16 mouse cellular contexts compared by ENCODE assay signal in the genomic region with DNA sequence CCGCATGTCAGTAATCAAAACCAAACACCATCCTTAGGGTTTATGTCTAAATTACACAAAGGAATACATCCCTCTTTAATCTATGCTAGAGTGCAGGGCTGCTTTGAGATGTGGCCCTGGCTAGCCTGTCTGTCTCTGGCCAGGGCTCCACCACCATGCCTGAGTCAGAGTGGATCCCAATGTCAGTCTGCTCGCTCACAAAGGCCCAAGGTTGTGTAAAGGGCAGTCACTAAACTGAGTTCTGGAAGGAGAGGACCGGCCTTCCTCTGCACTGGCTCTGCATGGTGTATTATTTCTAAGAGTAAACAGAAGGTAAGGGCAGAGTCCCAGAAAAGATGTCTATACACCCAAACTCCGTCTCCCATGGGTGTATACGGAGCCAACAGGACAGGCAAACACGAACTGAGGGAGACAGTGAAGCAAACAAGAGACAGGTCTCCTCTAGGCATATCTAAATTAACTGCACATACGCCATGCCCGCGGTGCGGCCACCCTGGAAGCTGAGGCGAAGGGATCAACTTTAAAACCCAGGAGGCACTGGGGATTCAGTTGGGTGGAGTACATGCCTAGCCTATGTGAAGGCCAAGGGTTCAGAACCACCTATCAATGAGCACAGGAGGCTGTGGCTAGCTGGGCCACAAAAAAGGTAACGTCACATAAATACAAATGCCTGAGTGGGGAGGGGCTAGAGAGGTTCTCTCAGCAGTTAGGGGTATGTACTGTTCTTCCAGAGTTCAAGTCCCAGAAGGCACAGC. TPM values are rescaled to one million over a fixed set of nuclear protein-coding genes. Genes with fewer than 3 reads are reported as not detected.
DNase-seq lines count a peak whose midpoint lies in the region; ATAC-seq and TF ChIP-seq lines count a peak whose summit lies in the region.
"Had no signal": no experiment of that assay in that cellular context is flagged by ENCODE, and none has a peak within 500 bp of the region (broad histone marks: within the 10 kb centered on the region; RNA-seq: fewer than 3 reads in every experiment).

No protein-coding gene starts in this region.

- H3K27me3 ChIP-seq in forebrain, embryonic 10.5 days (ENCODE audit: poor library complexity, severe bottlenecking) = no peaks in the 10 kb centered on the region
- H3K27me3 ChIP-seq in forebrain, embryonic 15.5 days = no peaks in the 10 kb centered on the region
- no peaks in the 10 kb centered on the region for H3K27me3 ChIP-seq in limb, embryonic 10.5 days (ENCODE audit: low read depth, poor library complexity, severe bottlenecking)
- H3K27me3 ChIP-seq in stomach, postnatal 0 days (ENCODE audit: control insufficient read depth, insufficient read depth, low read length) = no peaks in the 10 kb centered on the region
- H3K27me3 ChIP-seq: forebrain, embryonic 12.5 days; midbrain, embryonic 12.5 days had no signal

- H3K27ac ChIP-seq in forebrain, embryonic 10.5 days = peak overlapping the region; percentile 31; the same call in 1 of the 2 replicates
- H3K27ac ChIP-seq in forebrain, embryonic 15.5 days (replicated peaks) = no peak overlapping the region
- H3K27ac ChIP-seq in left cerebral cortex, adult 2 months = peak overlapping the region; percentile 68
- H3K27ac ChIP-seq in limb, embryonic 10.5 days = peak overlapping the region; percentile 68
- H3K27ac ChIP-seq in stomach, postnatal 0 days (replicated peaks) = 0 out of 2 replicates have a peak overlapping the region, but pooled peaks have one; percentile 45
- H3K27ac ChIP-seq: forebrain, embryonic 12.5 days; hindbrain, embryonic 10.5 days; midbrain, embryonic 12.5 days had no signal

- 83% methylated on average over 12 of the region's 12 CpGs for WGBS in forebrain, embryonic 10.5 days
- 92% methylated on average over 12 of the region's 12 CpGs for WGBS in forebrain, embryonic 15.5 days
- WGBS in limb, embryonic 10.5 days = 77% methylated on average over 12 of the region's 12 CpGs
- WGBS in stomach, postnatal 0 days = 61% methylated on average over 12 of the region's 12 CpGs

- no peak for TF ChIP-seq EP300 in stomach, postnatal 0 days (optimal IDR thresholded peaks at IDR 0.05)

- H3K4me1 ChIP-seq in forebrain, embryonic 10.5 days = peaks cover 49% of the 10 kb centered on the region
- H3K4me1 ChIP-seq in forebrain, embryonic 15.5 days = peaks cover 22% of the 10 kb centered on the region
- H3K4me1 ChIP-seq in limb, embryonic 10.5 days = peaks cover 54% of the 10 kb centered on the region
- 0 out of 2 replicates have a peak, but pooled peaks cover 1% of the 10 kb centered on the region for H3K4me1 ChIP-seq in stomach, postnatal 0 days (replicated peaks; ENCODE audit: control insufficient read depth, insufficient read depth)

- peaks cover 75% of the 10 kb centered on the region for H3K36me3 ChIP-seq in forebrain, embryonic 10.5 days (replicated peaks)
- peaks cover 16% of the 10 kb centered on the region for H3K36me3 ChIP-seq in forebrain, embryonic 15.5 days
- peaks cover 66% of the 10 kb centered on the region for H3K36me3 ChIP-seq in limb, embryonic 10.5 days
- 0 out of 2 replicates have a peak, but pooled peaks cover 3% of the 10 kb centered on the region for H3K36me3 ChIP-seq in stomach, postnatal 0 days (ENCODE audit: control insufficient read depth, insufficient read depth, low read length)

- no peak overlapping the region for H3K4me2 ChIP-seq in forebrain, embryonic 15.5 days (replicated peaks)
- H3K4me2 ChIP-seq in stomach, postnatal 0 days (replicated peaks; ENCODE audit: low read depth) = no peak overlapping the region
- H3K4me2 ChIP-seq: forebrain, embryonic 12.5 days; midbrain, embryonic 12.5 days had no signal

- DNase-seq in forebrain, embryonic 10.5 days (ENCODE audit: extremely low spot score, low spot score) = no peak
- no peak for DNase-seq in left cerebral cortex, adult 2 months (ENCODE audit: extremely low spot score in 1 of 2, low spot score in 2 of 2)
- no peak for DNase-seq in left cerebral cortex, postnatal 10 days (ENCODE audit: extremely low spot score in 1 of 2, low spot score in 2 of 2)
- no peak for DNase-seq in limb, embryonic 10.5 days (ENCODE audit: low spot score)
- no peak for DNase-seq in stomach, postnatal 0 days (ENCODE audit: low spot score)
- no peak for DNase-seq in right cerebral cortex, postnatal 36 days (ENCODE audit: low spot score in 2 of 2)
- DNase-seq in embryo, embryonic 9.5 days (ENCODE audit: extremely low spot score) = no peak
- DNase-seq: cerebellum, adult 18-20 months; liver, postnatal 0 days; lung, postnatal 4 days; thymus, adult 18-20 months had no signal

- H3K9ac ChIP-seq in forebrain, embryonic 15.5 days (replicated peaks) = no peak overlapping the region
- H3K9ac ChIP-seq in stomach, postnatal 0 days (ENCODE audit: low read length) = no peak overlapping the region
- H3K9ac ChIP-seq: forebrain, embryonic 12.5 days; liver, postnatal 0 days had no signal

- no peaks in the 10 kb centered on the region for H3K9me3 ChIP-seq in forebrain, embryonic 10.5 days
- H3K9me3 ChIP-seq in forebrain, embryonic 15.5 days = no peaks in the 10 kb centered on the region
- no peaks in the 10 kb centered on the region for H3K9me3 ChIP-seq in limb, embryonic 10.5 days (replicated peaks)
- H3K9me3 ChIP-seq in stomach, postnatal 0 days (ENCODE audit: control insufficient read depth, low read length) = no peaks in the 10 kb centered on the region
- H3K9me3 ChIP-seq: forebrain, embryonic 12.5 days; hindbrain, embryonic 10.5 days; midbrain, embryonic 12.5 days had no signal

- no peak for TF ChIP-seq CTCF in left cerebral cortex, adult 2 months (IDR thresholded peaks at IDR 0.05)
- no peak for TF ChIP-seq CTCF in stomach, postnatal 0 days (IDR thresholded peaks at IDR 0.05; ENCODE audit: low read depth)

- ATAC-seq in forebrain, embryonic 15.5 days (replicated peaks) = no peak
- no peak for ATAC-seq in stomach, postnatal 0 days (ENCODE audit: low FRiP score, low TSS enrichment)
- ATAC-seq: inflammation-experienced regulatory T-cells, adult 6 months; liver, postnatal 0 days had no signal

- intact Hi-C loops in left cerebral cortex, adult 2 months (cut with DNase I) = no loop called here
- intact Hi-C loops in left cerebral cortex, postnatal 10 days (cut with DNase I) = no loop called here

- H3K4me3 ChIP-seq in forebrain, embryonic 10.5 days = no peak overlapping the region
- no peak overlapping the region for H3K4me3 ChIP-seq in forebrain, embryonic 15.5 days
- no peak overlapping the region for H3K4me3 ChIP-seq in left cerebral cortex, adult 2 months
- H3K4me3 ChIP-seq in limb, embryonic 10.5 days = no peak overlapping the region
- no peak overlapping the region for H3K4me3 ChIP-seq in stomach, postnatal 0 days (ENCODE audit: low read depth, low read length)
- H3K4me3 ChIP-seq: forebrain, embryonic 12.5 days; hindbrain, embryonic 10.5 days; midbrain, embryonic 12.5 days had no signal

RNA-seq across cellular contexts. Expression of gene Tjap1, which starts 4.6 kb away (rescaled TPM):
- polyA plus RNA-seq in forebrain, embryonic 10.5 days (2016; fragmentation: Nextera tagmentation; extraction: Ambion mirVana) = 60.0 and 62.6 TPM in 2 replicates
- polyA plus RNA-seq in forebrain, embryonic 15.5 days (2015; fragmentation: Nextera tagmentation; extraction: Ambion mirVana) = 31.5 and 37.1 TPM in 2 replicates
- total RNA-seq in left cerebral cortex, adult 2 months (2021) = 10 to 100 TPM; 38.4 to 60.3 TPM
- total RNA-seq in left cerebral cortex, postnatal 10 days (2021) = 10 to 100 TPM; 33.2 to 37.8 TPM
- polyA plus RNA-seq in limb, embryonic 10.5 days (2016; fragmentation: Nextera tagmentation; extraction: Ambion mirVana) = 60.3 and 61.2 TPM in 2 replicates
- 13.5 and 17.7 TPM in 2 replicates for polyA plus RNA-seq in stomach, postnatal 0 days (2015; fragmentation: Nextera tagmentation; extraction: Ambion mirVana)

RNA-seq across cellular contexts. Expression of gene Dlk2, which starts 19.0 kb away (rescaled TPM):
- polyA plus RNA-seq in forebrain, embryonic 10.5 days (2016; fragmentation: Nextera tagmentation; extraction: Ambion mirVana) = 1.2 TPM in 2 replicates
- 7.2 and 9.2 TPM in 2 replicates for polyA plus RNA-seq in forebrain, embryonic 15.5 days (2015; fragmentation: Nextera tagmentation; extraction: Ambion mirVana)
- 10 to 100 TPM; 66.1 to 82.1 TPM for total RNA-seq in left cerebral cortex, adult 2 months (2021)
- total RNA-seq in left cerebral cortex, postnatal 10 days (2021) = 10 to 100 TPM; 52.1 to 52.5 TPM
- polyA plus RNA-seq in limb, embryonic 10.5 days (2016; fragmentation: Nextera tagmentation; extraction: Ambion mirVana) = 0.65 and 1.3 TPM in 2 replicates
- 8.9 and 10.8 TPM in 2 replicates for polyA plus RNA-seq in stomach, postnatal 0 days (2015; fragmentation: Nextera tagmentation; extraction: Ambion mirVana)
- polyA plus RNA-seq: inflammation-experienced regulatory T-cells, adult 6 months; liver, postnatal 0 days had no signal

RNA-seq across cellular contexts. Expression of gene Lrrc73, which starts 24.9 kb away (rescaled TPM):
- 0.81 and 1.0 TPM in 2 replicates for polyA plus RNA-seq in forebrain, embryonic 10.5 days (2016; fragmentation: Nextera tagmentation; extraction: Ambion mirVana)
- 10.0 and 12.0 TPM in 2 replicates for polyA plus RNA-seq in forebrain, embryonic 15.5 days (2015; fragmentation: Nextera tagmentation; extraction: Ambion mirVana)
- total RNA-seq in left cerebral cortex, adult 2 months (2021) = 10 to 100 TPM; 63.4 to 63.7 TPM
- total RNA-seq in left cerebral cortex, postnatal 10 days (2021) = 100 to 1,000 TPM; 101 to 103 TPM
- 0.25 and 0.44 TPM in 2 replicates for polyA plus RNA-seq in limb, embryonic 10.5 days (2016; fragmentation: Nextera tagmentation; extraction: Ambion mirVana)
- 0.73 and 0.79 TPM in 2 replicates for polyA plus RNA-seq in stomach, postnatal 0 days (2015; fragmentation: Nextera tagmentation; extraction: Ambion mirVana)
- polyA plus RNA-seq: liver, postnatal 0 days had no signal

RNA-seq across cellular contexts. Expression of gene Yipf3, which starts 30.3 kb away (rescaled TPM):
- 68.3 and 72.5 TPM in 2 replicates for polyA plus RNA-seq in forebrain, embryonic 10.5 days (2016; fragmentation: Nextera tagmentation; extraction: Ambion mirVana)
- 91.5 and 93.8 TPM in 2 replicates for polyA plus RNA-seq in forebrain, embryonic 15.5 days (2015; fragmentation: Nextera tagmentation; extraction: Ambion mirVana)
- 10 to 100 TPM; 85.5 to 87.6 TPM for total RNA-seq in left cerebral cortex, adult 2 months (2021)
- total RNA-seq in left cerebral cortex, postnatal 10 days (2021) = 10 to 100 TPM; 73.6 to 83.9 TPM
- polyA plus RNA-seq in limb, embryonic 10.5 days (2016; fragmentation: Nextera tagmentation; extraction: Ambion mirVana) = 73.0 and 81.9 TPM in 2 replicates
- polyA plus RNA-seq in stomach, postnatal 0 days (2015; fragmentation: Nextera tagmentation; extraction: Ambion mirVana) = 119 and 125 TPM in 2 replicates

RNA-seq across cellular contexts. Expression of gene Polr1c, which starts 30.3 kb away (rescaled TPM):
- 140 and 143 TPM in 2 replicates for polyA plus RNA-seq in forebrain, embryonic 10.5 days (2016; fragmentation: Nextera tagmentation; extraction: Ambion mirVana)
- 89.5 and 97.2 TPM in 2 replicates for polyA plus RNA-seq in forebrain, embryonic 15.5 days (2015; fragmentation: Nextera tagmentation; extraction: Ambion mirVana)
- total RNA-seq in left cerebral cortex, adult 2 months (2021) = 10 to 100 TPM; 38.1 to 40.4 TPM
- 10 to 100 TPM; 38.3 to 42.7 TPM for total RNA-seq in left cerebral cortex, postnatal 10 days (2021)
- polyA plus RNA-seq in limb, embryonic 10.5 days (2016; fragmentation: Nextera tagmentation; extraction: Ambion mirVana) = 132 and 144 TPM in 2 replicates
- polyA plus RNA-seq in stomach, postnatal 0 days (2015; fragmentation: Nextera tagmentation; extraction: Ambion mirVana) = 47.7 and 48.0 TPM in 2 replicates
